In genomic region chr5:65763916-65764785, GRCm38 (mm10) we compare ENCODE assay signal across 8 mouse cellular contexts. TPM values are rescaled to one million over a fixed set of nuclear protein-coding genes. Genes with fewer than 3 reads are reported as not detected.
DNase-seq lines count a peak whose midpoint lies in the region; ATAC-seq and TF ChIP-seq lines count a peak whose summit lies in the region.

No protein-coding gene starts in this region.

- peak overlapping the region; percentile 92 for H3K4me2 ChIP-seq in heart, embryonic 13.5 days
- H3K4me2 ChIP-seq in liver, embryonic 12.5 days, result peak overlapping the region; percentile 96

- H3K27me3 ChIP-seq in C2C12 (ENCODE audit: control insufficient read depth, insufficient read depth, insufficient read length), result no peaks in the 10 kb centered on the region
- H3K27me3 ChIP-seq in heart, embryonic 13.5 days (replicated peaks), result no peaks in the 10 kb centered on the region
- H3K27me3 ChIP-seq in liver, embryonic 12.5 days (replicated peaks), result no peaks in the 10 kb centered on the region
- no peaks in the 10 kb centered on the region for H3K27me3 ChIP-seq in splenic B cell, adult 2 months (ENCODE audit: control insufficient read depth, insufficient read depth, low read length, poor library complexity, severe bottlenecking)

- peaks cover 8% of the 10 kb centered on the region for H3K79me2 ChIP-seq in C2C12 (ENCODE audit: control insufficient read depth, insufficient read depth)

- H3K27ac ChIP-seq in heart, embryonic 13.5 days (replicated peaks), result peak overlapping the region; percentile 100
- H3K27ac ChIP-seq in liver, embryonic 12.5 days, result peak overlapping the region; percentile 98

- H3K36me3 ChIP-seq in C2C12 (ENCODE audit: control insufficient read depth, insufficient read depth), result no peaks in the 10 kb centered on the region
- H3K36me3 ChIP-seq in heart, embryonic 13.5 days, result peaks cover 4% of the 10 kb centered on the region; the same call in 1 of the 2 replicates
- peaks cover 11% of the 10 kb centered on the region for H3K36me3 ChIP-seq in liver, embryonic 12.5 days
- no peaks in the 10 kb centered on the region for H3K36me3 ChIP-seq in splenic B cell, adult 2 months (ENCODE audit: control insufficient read depth, insufficient read depth, low read length, poor library complexity, severe bottlenecking)

- H3K4me1 ChIP-seq in heart, embryonic 13.5 days, result peaks cover 27% of the 10 kb centered on the region
- H3K4me1 ChIP-seq in liver, embryonic 12.5 days, result peaks cover 39% of the 10 kb centered on the region

- ATAC-seq in erythroid progenitor cell, adult 5-6 weeks (replicated peaks; ENCODE audit: low FRiP score, poor library complexity, severe bottlenecking), result peak; percentile 73
- ATAC-seq in heart, embryonic 13.5 days (ENCODE audit: extremely low read depth, insufficient number of reproducible peaks, low FRiP score, low TSS enrichment), result peak; percentile 81
- peak; percentile 80 for ATAC-seq in liver, embryonic 12.5 days

- peak; percentile 95 for TF ChIP-seq CTCF in C2C12 (IDR thresholded peaks at IDR 0.05; ENCODE audit: control insufficient read depth, insufficient read depth, insufficient read length)
- TF ChIP-seq CTCF in brain, embryonic 14.5 days (IDR thresholded peaks at IDR 0.05; ENCODE audit: borderline replicate concordance, extremely low read depth, insufficient read depth, insufficient read length), result peak; percentile 50

- TF ChIP-seq POLR2A in brain, embryonic 14.5 days (IDR thresholded peaks at IDR 0.05; ENCODE audit: borderline replicate concordance, extremely low read depth, insufficient read depth, insufficient read length, poor library complexity, severe bottlenecking), result peak; percentile 94

- DNase-seq in brain, embryonic 14.5 days (ENCODE audit: low read depth), result peak; percentile 95
- peak; percentile 93 for DNase-seq in kidney, postnatal 10 days
- peak; percentile 85 for DNase-seq in naive thymus-derived CD4-positive, alpha-beta T cell, adult 2 months (ENCODE audit: low read depth)
- DNase-seq in splenic B cell, adult 2 months (ENCODE audit: low read depth, low spot score), result peak; percentile 87

- peak overlapping the region; percentile 59 for H3K4me3 ChIP-seq in C2C12 (ENCODE audit: insufficient read depth, poor library complexity, severe bottlenecking)
- H3K4me3 ChIP-seq in heart, embryonic 13.5 days, result peak overlapping the region; percentile 77
- peak overlapping the region; percentile 81 for H3K4me3 ChIP-seq in liver, embryonic 12.5 days

- under 1% methylated on average over 102 of the region's 121 CpGs for WGBS in heart, embryonic 13.5 days
- WGBS in liver, embryonic 12.5 days (ENCODE audit: insufficient replicate concordance), result under 1% methylated on average over 79 of the region's 121 CpGs

- peaks cover 2% of the 10 kb centered on the region for H3K79me3 ChIP-seq in C2C12 (ENCODE audit: low read depth)

- peak overlapping the region; percentile 96 for H3K9ac ChIP-seq in heart, embryonic 13.5 days
- H3K9ac ChIP-seq in liver, embryonic 12.5 days, result peak overlapping the region; percentile 95

- no peaks in the 10 kb centered on the region for H3K9me3 ChIP-seq in heart, embryonic 13.5 days
- no peaks in the 10 kb centered on the region for H3K9me3 ChIP-seq in liver, embryonic 12.5 days (replicated peaks)

- peak overlapping the region; percentile 78 for H3ac ChIP-seq in C2C12 (ENCODE audit: control insufficient read depth, insufficient read length, low read depth)

TF ChIP-seq in C2C12, 6 proteins besides CTCF, POLR2A, EP300 and RAD21:
- no peak for TF ChIP-seq CEBPB (IDR thresholded peaks at IDR 0.05; ENCODE audit: low read depth)
- TF ChIP-seq USF1 (IDR thresholded peaks at IDR 0.05; ENCODE audit: low read depth), result no peak
- no peak for TF ChIP-seq MAX (IDR thresholded peaks at IDR 0.05)
- no peak for TF ChIP-seq MYOG (IDR thresholded peaks at IDR 0.05; ENCODE audit: control insufficient read depth, extremely low read depth, insufficient read length)
- no peak for TF ChIP-seq FOSL1 (IDR thresholded peaks at IDR 0.05; ENCODE audit: insufficient read depth, low read length, poor library complexity, severe bottlenecking)
- no peak for TF ChIP-seq MYOD1 (IDR thresholded peaks at IDR 0.05; ENCODE audit: control insufficient read depth, insufficient read length, low read depth)

RNA-seq across cellular contexts. Expression of gene N4bp2, which starts 0.8 kb away (rescaled TPM):
- polyA plus RNA-seq in C2C12 (2012; fragmentation: generic; extraction: Trizol), result 2.0 TPM
- 30.2 and 31.4 TPM in 2 replicates for polyA plus RNA-seq in brain, embryonic 14.5 days (2012; rRNA removed)
- 53.7 and 59.1 TPM in 2 replicates for total RNA-seq in erythroid progenitor cell, adult 5-6 weeks (2015; ENCODE audit: low replicate concordance)
- 32.6 and 50.2 TPM in 2 replicates for total RNA-seq in erythroid progenitor cell, adult 5-6 weeks (2017; ENCODE audit: low replicate concordance)
- 15.4 and 15.9 TPM in 2 replicates for polyA plus RNA-seq in heart, embryonic 13.5 days (2015; fragmentation: Nextera tagmentation; extraction: Ambion mirVana)
- polyA plus RNA-seq in liver, embryonic 12.5 days (2016; fragmentation: Nextera tagmentation; extraction: Ambion mirVana), result 17.9 and 18.5 TPM in 2 replicates

Comparison
In these comparisons a context has a peak if more than half of its experiments do, and no peak if none do; other contexts are left out.
1. Peak in every context shown above with its lines: DNase-seq, ATAC-seq, H3K4me3 ChIP-seq and H3K27ac ChIP-seq.